Mouse (Mus musculus) cerebellum, adult 11-12 months (tissue): ENCODE results near the gene Oaz3.

Experiments used
- DNase-seq: peaks from one replicate; pipeline ENCODE4 v3.0.0; 2022

The Oaz3 gene

GRCm38 (mm10) chr3:94456529-94457000, 12.8 kb upstream of the Oaz3 start:
- DNase-seq = peak; percentile 73

DNA sequence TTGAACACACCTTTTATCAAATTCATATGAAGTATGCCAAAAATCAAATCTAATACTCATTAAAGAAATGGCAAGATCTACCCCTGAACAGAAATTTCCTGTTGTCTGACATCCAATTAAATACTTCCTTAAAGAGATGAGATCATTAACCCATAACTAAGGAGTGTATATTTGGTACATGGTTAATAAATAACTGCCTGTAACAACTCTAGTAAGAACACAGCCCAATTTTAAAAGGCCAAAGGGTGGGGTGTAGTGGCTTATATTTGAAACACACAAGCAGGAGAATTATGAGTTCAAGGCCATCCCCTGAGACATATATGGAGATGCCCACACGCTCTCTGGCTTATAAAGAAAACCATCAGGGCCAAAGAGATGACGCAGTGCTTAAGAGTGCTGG, 5.7 kb upstream of the Oaz3 start:
- no peak for DNase-seq

- peak; percentile 94 for DNase-seq
Observed at GRCm38 (mm10) chr3:94442951-94443596, 641 bp downstream of the Oaz3 start, which contains the start of gene Mrpl9. Gene Mrpl9 (plus strand): TSS chr3:94443318.

GRCm38 (mm10) chr3:94441182-94441581, 2.5 kb downstream of the Oaz3 start:
- DNase-seq = no peak

DNA sequence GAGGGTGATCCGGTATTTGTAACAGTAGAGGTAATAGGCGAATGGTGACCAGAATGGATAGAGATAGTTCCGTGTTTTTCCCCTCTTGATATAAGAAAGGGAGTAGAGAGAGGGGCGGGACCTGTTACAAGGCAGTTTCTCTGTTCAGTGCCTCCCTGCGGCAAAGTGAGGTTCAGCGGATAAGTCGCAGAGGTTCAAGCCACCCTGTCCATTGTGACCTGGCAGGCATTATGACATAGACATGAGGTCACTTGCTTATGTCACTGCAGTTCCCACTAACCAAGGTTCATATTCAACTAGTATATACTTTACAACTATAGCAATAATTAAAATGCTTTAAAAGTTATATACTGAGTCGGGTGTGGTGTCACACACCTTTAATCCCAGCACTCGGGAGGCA, 7.3 kb downstream of the Oaz3 start:
- DNase-seq = no peak

DNA sequence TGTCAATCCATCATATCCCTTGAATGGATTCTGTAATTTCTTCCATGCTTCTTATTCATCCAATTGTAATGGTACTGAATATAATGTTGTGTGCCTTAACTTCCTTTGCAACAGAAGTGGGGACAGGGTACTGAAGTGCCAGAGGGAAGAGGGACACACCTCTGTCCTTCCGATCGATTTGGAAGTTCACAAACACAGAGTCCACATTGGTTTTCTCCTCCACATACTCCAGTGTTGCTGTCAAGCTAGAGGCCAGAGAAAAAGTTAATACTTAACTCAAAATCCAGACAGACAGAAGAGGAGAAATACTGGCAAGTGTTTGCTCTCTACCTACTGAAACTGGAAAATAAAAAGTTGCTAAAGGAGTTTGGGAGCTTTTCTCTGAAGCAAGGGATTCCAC, 9.4 kb downstream of the Oaz3 start:
- DNase-seq = no peak

DNA sequence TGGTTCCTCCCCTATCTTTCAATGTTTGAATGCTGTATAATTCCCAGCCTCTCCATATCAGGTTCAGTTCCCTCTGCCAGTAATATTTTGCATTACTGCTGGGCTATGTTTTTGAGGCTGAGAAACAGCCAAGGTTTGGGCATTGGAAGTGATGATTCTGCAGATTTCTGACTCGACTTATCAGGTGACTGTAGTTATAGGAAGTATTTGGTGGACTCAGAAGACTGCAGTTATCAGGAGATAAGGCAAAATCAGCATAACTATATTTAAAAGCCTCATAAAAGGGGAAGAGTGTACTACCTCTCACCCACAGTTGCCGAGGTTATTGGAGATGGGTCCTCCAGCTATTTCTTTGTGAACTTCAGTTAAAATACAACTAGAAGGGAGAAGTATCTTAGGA, 12.7 kb downstream of the Oaz3 start:
- no peak for DNase-seq

GRCm38 (mm10) chr3:94413031-94413679, 30.6 kb downstream of the Oaz3 start, which contains the start of gene Tdrkh:
Gene Tdrkh (plus strand): TSS chr3:94413273.
- peak; percentile 98 for DNase-seq

DNA sequence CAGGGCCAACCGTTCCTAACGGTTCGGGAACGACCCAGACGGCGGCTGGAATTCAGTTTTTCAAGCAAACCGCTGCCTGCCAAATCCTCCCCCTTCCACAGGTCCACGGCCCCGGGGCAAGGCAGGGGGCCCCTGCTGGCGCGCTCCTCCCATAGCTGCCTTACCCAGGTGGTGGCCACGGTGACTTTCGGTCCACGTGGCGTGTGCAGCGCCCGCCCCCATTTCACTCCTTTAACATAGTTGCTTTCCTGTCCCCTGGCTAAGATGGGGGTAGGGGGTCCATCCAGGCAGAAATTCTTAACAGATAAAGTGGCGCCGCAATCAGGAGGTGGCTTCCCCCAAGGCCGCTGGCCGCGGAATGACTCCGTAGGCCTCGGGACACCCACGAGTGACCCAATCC, 31.2 kb downstream of the Oaz3 start:
- DNase-seq = no peak

GRCm38 (mm10) chr3:94405561-94405960, 38.2 kb downstream of the Oaz3 start:
- DNase-seq = no peak

- no peak for DNase-seq
Observed at GRCm38 (mm10) chr3:94404366-94405054, 39.2 kb downstream of the Oaz3 start.

DNA sequence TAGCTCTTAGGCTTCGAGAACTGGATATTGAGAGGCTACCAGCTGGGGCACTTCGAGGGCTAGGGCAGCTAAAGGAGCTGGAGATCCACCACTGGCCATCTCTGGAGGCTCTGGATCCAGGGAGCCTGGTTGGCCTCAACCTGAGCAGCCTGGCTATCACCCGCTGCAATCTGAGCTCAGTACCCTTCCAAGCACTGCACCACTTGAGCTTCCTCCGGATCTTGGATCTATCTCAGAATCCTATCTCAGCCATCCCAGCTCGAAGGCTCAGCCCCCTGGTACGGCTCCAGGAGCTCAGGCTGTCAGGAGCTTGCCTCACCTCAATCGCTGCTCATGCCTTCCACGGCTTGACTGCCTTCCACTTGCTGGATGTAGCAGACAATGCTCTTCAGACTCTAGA, 41.3 kb downstream of the Oaz3 start:
- no peak for DNase-seq

- DNase-seq = no peak
Observed at GRCm38 (mm10) chr3:94399663-94400310, 43.9 kb downstream of the Oaz3 start.

DNA sequence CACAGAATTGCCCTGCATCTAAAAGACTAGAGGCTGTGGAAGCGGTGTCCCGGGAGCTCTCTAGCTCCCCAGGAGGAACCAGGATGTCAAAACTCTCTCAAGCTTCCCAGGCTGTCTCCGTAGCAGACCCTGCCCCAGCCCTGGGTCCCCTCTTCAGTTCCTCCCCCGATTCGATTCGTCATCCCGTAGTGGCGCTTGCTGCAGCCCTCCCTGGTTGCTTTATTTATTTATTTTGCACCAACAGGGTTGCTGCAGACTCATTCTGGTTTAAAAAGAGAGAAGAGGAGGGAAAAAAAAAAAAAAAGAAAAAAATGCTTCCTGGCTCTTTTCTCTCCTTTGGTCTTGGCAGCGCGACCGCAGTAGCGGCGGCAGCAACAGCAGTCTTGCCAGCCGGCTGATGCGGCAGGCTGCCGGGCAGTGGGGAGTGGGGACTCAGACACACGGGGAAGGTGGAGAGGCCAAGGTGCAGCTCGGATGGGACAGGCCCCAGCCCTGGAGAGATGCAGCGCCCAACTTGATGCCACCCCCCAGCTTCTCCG, 44.7 kb downstream of the Oaz3 start:
- DNase-seq = no peak

DNA sequence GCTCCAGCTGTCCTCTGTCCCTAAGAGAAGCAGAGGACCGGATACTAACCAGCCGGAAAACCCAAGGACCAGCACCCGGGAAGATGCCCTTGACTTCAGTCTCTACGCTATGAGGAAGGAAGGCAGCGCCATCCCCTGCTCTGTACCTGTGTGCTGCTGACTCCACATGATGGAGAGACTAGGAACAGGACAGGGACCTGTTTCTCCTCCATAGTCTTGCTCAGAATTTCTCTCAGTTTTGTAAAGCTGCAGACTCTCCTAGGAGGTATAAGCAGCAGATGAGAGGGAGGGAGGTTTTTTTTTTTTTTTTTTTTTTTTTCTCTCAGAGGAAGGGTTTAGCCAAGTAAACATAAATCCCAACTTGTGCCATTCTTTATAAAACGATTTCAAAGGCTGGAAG, 45.5 kb downstream of the Oaz3 start, which contains the start of gene Lingo4:
Gene Lingo4, plus strand, starts transcription at position 301 of the 400 bp plus-strand sequence.
- DNase-seq = no peak

DNA sequence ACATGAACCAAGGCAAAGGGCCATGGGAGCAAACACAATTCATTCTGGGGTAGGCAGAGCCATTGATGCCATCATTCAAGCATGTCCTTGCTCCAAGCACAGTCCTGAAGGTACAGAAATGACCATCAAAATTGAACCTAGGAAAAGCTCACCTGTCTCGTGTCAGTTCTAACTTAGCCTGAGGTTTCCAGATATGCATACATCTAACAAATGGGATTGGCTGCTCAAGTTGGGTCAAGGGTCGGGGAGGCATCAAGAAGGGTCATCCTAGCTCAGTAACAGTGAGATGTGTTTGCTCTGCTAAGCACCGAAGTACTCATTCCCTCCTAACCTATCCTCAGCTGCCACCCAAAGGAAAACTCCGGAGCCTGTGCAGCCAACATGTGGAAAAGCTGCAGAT, 46.9 kb downstream of the Oaz3 start:
- no peak for DNase-seq

- no peak for DNase-seq
Observed at GRCm38 (mm10) chr3:94396336-94396735, 47.4 kb downstream of the Oaz3 start.

DNA sequence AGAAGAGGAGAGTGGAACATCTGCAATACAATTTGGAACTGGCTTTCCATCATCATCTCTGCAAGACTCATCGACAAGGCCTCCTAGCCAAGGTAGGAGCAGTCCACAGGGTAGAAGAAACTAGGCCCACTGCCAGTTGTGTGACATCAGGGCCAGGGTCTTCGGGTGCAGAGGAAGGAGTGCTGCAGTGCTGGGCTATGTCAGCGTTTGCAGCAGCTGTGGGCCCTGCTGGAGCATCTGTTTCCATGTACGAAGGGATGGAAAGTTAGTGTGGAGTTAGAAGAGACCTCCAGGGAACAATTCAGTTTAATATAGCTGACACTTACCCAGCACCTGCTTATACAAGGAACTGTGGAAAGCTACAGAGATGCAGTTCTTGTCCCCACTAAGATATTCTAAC, 50.7 kb downstream of the Oaz3 start:
- DNase-seq = no peak

DNA sequence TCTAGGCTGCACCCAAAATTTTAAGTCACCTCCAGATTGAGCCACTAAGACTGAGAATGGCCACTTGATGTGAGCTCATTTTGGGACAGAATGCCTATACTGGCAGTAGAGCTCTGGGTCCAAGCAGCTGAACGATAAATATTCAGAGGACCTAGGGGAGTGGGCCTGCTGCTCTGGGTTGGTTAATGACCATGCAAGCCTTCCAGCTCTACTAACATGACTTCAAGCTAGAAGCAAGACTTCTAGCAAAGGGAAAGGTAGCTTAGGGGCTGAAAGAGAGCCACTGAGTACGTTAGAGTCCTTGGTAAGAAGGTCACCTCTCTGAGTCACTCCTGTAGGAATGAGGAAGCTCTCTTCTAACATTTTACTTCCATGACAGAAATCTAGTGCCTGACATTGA, 51.6 kb downstream of the Oaz3 start:
- DNase-seq = no peak

DNA sequence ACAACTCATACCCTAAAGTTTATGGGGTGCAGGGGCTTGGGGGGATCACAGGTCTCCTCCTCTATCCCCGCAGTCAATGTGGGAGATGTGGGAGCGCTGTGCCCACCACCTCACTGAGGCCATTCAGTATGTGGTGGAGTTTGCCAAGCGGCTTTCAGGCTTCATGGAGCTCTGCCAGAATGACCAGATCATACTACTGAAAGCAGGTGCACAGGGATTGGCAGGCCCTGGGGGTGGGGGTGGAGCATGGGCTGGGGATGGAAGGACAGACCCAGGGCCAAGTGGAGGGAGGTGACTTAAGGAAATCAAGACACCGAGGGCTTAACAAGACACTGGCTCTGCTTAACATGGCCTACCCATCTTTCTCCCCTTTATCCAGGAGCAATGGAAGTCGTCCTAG, 52.7 kb downstream of the Oaz3 start:
- DNase-seq = no peak

GRCm38 (mm10) chr3:94389420-94389819, 54.3 kb downstream of the Oaz3 start:
- no peak for DNase-seq

DNA sequence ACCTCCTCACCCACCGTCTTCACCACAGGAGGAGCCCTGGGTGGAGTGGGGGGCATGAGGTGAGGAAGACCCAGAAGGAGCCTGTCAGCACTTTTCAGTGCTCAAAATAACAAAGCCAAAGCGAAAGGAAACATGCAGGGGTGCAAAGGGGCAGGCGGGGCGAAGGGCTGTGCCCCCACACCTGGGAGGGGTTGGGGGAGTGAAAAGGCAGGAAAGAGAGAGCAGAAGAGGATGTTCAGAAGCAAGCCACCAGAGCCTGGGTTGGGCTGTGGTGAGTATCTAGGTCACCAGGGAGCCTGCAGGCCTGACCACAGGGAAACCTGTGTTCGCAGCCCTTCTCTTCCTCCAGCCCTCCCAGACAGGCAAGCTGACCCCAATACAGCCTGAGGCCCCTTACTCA, 55.7 kb downstream of the Oaz3 start:
- DNase-seq = no peak

DNA sequence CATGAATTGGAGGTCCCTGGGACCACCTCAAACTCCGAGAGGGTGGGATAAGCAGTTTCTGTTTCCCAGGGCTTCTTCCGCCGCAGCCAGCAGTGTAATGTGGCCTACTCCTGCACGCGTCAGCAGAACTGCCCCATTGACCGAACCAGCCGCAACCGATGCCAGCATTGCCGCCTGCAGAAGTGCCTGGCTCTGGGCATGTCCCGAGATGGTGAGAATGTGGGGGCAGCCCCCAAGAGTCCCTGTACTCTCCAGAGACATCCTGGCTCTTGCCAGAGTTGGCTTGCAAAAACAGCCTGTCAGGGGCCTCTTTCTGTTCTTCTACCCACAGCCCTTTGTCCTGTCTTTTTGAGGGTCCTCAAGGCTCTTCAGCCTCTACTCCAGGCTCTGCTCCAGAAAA, 56.3 kb downstream of the Oaz3 start:
- DNase-seq = no peak
